Mouse (Mus musculus): ENCODE measurements around the gene Brat1.
A peak's percentile ranks its signal among the peaks of the same experiment; 100 is the strongest.

Gene Brat1

DNA sequence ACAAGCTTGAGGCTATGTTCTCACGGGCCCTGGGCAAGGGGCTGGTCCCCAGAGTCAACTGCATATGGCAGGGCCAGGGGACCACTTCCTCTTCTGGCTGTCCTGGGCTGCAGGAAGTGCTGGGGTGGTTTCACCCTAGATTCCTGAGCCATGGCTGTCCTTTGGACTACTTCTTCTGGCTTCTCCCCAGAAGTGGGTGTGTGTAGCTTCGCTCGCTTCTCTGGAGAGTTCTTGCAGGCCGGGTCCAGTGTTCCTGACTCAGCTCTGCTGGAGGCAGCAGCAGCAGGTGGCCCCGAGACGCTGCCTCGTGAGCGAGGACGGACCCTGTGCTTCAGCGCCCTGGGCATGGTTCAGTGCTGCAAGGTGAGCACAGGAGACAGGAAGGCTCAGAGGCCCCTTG is 43.6 kb downstream of the Brat1 start:
- no peak for DNase-seq (ENCODE audit: low read depth)

- DNase-seq (ENCODE audit: low read depth) = peak; percentile 94
These were observed 44.5 kb downstream of the Brat1 start for GRCm38 (mm10) chr5:140749062-140749875.

GRCm38 (mm10) chr5:140750925-140751324 is 46.1 kb downstream of the Brat1 start:
- peak; percentile 68 for DNase-seq (ENCODE audit: low read depth)

GRCm38 (mm10) chr5:140752041-140752440 is 47.2 kb downstream of the Brat1 start:
- DNase-seq (ENCODE audit: low read depth) = no peak

- peak; percentile 44 for DNase-seq (ENCODE audit: low read depth)
These were observed 47.8 kb downstream of the Brat1 start for GRCm38 (mm10) chr5:140752639-140753038.

GRCm38 (mm10) chr5:140753223-140753622 is 48.4 kb downstream of the Brat1 start:
- no peak for DNase-seq (ENCODE audit: low read depth)

GRCm38 (mm10) chr5:140758864-140759263 is 54.1 kb downstream of the Brat1 start:
- no peak for DNase-seq (ENCODE audit: low read depth)

- no peak for DNase-seq (ENCODE audit: low read depth)
These were observed 57.7 kb downstream of the Brat1 start for GRCm38 (mm10) chr5:140762540-140762939.

GRCm38 (mm10) chr5:140764921-140765613 is 60.3 kb downstream of the Brat1 start:
- peak; percentile 88 for DNase-seq (ENCODE audit: low read depth)

DNA sequence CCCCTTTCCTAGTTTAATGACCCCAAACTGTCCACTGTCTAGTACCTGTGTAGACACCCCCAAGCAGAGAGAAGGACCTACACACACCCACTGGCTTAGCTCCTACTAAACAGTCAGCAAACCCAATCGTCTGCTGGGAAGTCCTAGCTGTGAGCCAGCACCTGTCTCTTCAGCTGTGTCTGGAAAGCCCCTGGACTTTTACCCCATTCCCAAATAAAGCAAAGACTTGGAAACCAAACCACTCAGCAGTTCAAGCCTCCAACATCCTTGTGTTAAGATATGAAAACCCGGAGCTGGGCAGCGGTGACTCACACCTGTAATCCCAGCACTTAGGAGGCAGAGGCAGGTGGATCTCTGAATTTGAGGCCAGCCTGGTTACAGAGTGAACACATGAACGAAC is 61.8 kb downstream of the Brat1 start:
- DNase-seq (ENCODE audit: low read depth) = no peak

GRCm38 (mm10) chr5:140767704-140768141 is 62.9 kb downstream of the Brat1 start:
- peak; percentile 96 for DNase-seq (ENCODE audit: low read depth)

- peak; percentile 51 for DNase-seq (ENCODE audit: low read depth)
These were observed 63.5 kb downstream of the Brat1 start for GRCm38 (mm10) chr5:140768333-140768732.

Measured in 416B (cell line).